Mouse (Mus musculus) thymus, postnatal 4 days (tissue): ENCODE measurements at regions not wholly inside any gene's neighbourhood (a gene's known extent, or its start where the extent isn't known, plus 50 kb on each side); places are given as distances from the start of the nearest gene placed in this dataset.

Experiments used
- DNase-seq: peaks from one replicate; pipeline ENCODE4 v3.0.0; 2021

- no peak for DNase-seq
Observed at GRCm38 (mm10) chr3:38201861-38202656, 282.6 kb downstream of the Ankrd50 start.

- DNase-seq = no peak
Observed at GRCm38 (mm10) chr3:38194001-38194400, 290.6 kb downstream of the Ankrd50 start.

- no peak for DNase-seq
Observed at GRCm38 (mm10) chr3:38187406-38187896, 297.2 kb downstream of the Ankrd50 start.

- DNase-seq = no peak
Observed at GRCm38 (mm10) chr3:38186503-38186902, 298.1 kb downstream of the Ankrd50 start.

GRCm38 (mm10) chr3:38178295-38178694 is 306.3 kb downstream of the Ankrd50 start:
- DNase-seq = no peak

GRCm38 (mm10) chr3:38175946-38176345 is 308.7 kb downstream of the Ankrd50 start:
- no peak for DNase-seq

GRCm38 (mm10) chr3:38174735-38175280 is 309.8 kb downstream of the Ankrd50 start:
- DNase-seq = no peak

- no peak for DNase-seq
Observed at GRCm38 (mm10) chr3:38152408-38152807, 332.2 kb downstream of the Ankrd50 start.

GRCm38 (mm10) chr3:38151821-38152220 is 332.8 kb downstream of the Ankrd50 start:
- DNase-seq = no peak

- no peak for DNase-seq
Observed at GRCm38 (mm10) chr3:38146663-38147062, 338.0 kb downstream of the Ankrd50 start.

GRCm38 (mm10) chr3:38145444-38145843 is 339.2 kb downstream of the Ankrd50 start:
- no peak for DNase-seq

- no peak for DNase-seq
Observed at GRCm38 (mm10) chr3:38144650-38145049, 340.0 kb downstream of the Ankrd50 start.

- no peak for DNase-seq
Observed at GRCm38 (mm10) chr3:38143147-38143883, 341.3 kb downstream of the Ankrd50 start.

GRCm38 (mm10) chr3:38139387-38139786 is 345.3 kb downstream of the Ankrd50 start:
- no peak for DNase-seq

GRCm38 (mm10) chr3:38138014-38138413 is 346.6 kb downstream of the Ankrd50 start:
- DNase-seq = no peak

- no peak for DNase-seq
Observed at GRCm38 (mm10) chr3:38135808-38136214, 348.8 kb downstream of the Ankrd50 start.

GRCm38 (mm10) chr3:38134425-38134824 is 350.2 kb downstream of the Ankrd50 start:
- no peak for DNase-seq

- no peak for DNase-seq
Observed at GRCm38 (mm10) chr3:38131887-38132220, 352.8 kb downstream of the Ankrd50 start.

GRCm38 (mm10) chr3:38131176-38131886 is 353.3 kb downstream of the Ankrd50 start:
- DNase-seq = no peak

- DNase-seq = peak; percentile 11
Observed at GRCm38 (mm10) chr3:38130088-38130487, 354.6 kb downstream of the Ankrd50 start.

- DNase-seq = no peak
Observed at GRCm38 (mm10) chr3:38129167-38129500, 355.5 kb downstream of the Ankrd50 start.

GRCm38 (mm10) chr3:38128486-38129166 is 356.0 kb downstream of the Ankrd50 start:
- DNase-seq = no peak
